Mouse (Mus musculus) limb, embryonic 14.5 days (tissue): Measurements from ENCODE around the gene Chd9. TPM values are rescaled to one million over a fixed set of nuclear protein-coding genes. Genes with fewer than 3 reads are reported as not detected.

Experiments used
- ATAC-seq: fragments of 200-750 bp; cut with Nextera tagmentation; 2 replicates; pipeline ENCODE4 v1.8.0; 2017; ENCODE audit warnings: low read depth, moderate number of reproducible peaks, moderate TSS enrichment; ENCODE audit not compliant: low FRiP score
- DNase-seq: peaks from one replicate; pipeline ENCODE4 v3.0.0-alpha.2; 2015; ENCODE audit warnings: low spot score
- H3K27ac ChIP-seq: fragments of 300-500 bp; sonication (generic); replicated peaks from 2 replicates; pipeline ENCODE4 v1.5.1; 2014; ENCODE audit warnings: low read depth, mild to moderate bottlenecking, low read length, moderate library complexity, mixed read lengths
- H3K27me3 ChIP-seq: fragments of 300-500 bp; sonication (generic); 2 replicates; pipeline ENCODE4 v1.6.1; 2014; ENCODE audit warnings: low read length, mixed read lengths; ENCODE audit not compliant: control insufficient read depth, insufficient read depth
- H3K36me3 ChIP-seq: fragments of 300-500 bp; sonication (generic); 2 replicates; pipeline ENCODE4 v1.6.1; 2014; ENCODE audit warnings: mild to moderate bottlenecking, low read length, moderate library complexity, mixed read lengths; ENCODE audit not compliant: control insufficient read depth, insufficient read depth
- H3K4me1 ChIP-seq: fragments of 300-500 bp; sonication (generic); 2 replicates; pipeline ENCODE4 v1.6.1; 2014; ENCODE audit warnings: antibody characterized with exemption, low read length, mixed read lengths; ENCODE audit not compliant: control insufficient read depth, insufficient read depth
- H3K4me2 ChIP-seq: fragments of 300-500 bp; sonication (generic); replicated peaks from 2 replicates; pipeline ENCODE4 v1.6.1; 2014; ENCODE audit warnings: low read depth, mild to moderate bottlenecking, low read length, moderate library complexity; ENCODE audit not compliant: severe bottlenecking
- H3K4me3 ChIP-seq: fragments of 300-500 bp; sonication (generic); replicated peaks from 2 replicates; pipeline ENCODE4 v1.5.1; 2014; ENCODE audit warnings: low read length
- H3K9ac ChIP-seq: fragments of 300-500 bp; sonication (generic); 2 replicates; pipeline ENCODE4 v1.6.1; 2014; ENCODE audit warnings: mild to moderate bottlenecking, low read depth, low read length, moderate library complexity; ENCODE audit not compliant: severe bottlenecking
- H3K9me3 ChIP-seq: fragments of 300-500 bp; sonication (generic); 2 replicates; pipeline ENCODE4 v1.6.1; 2016; ENCODE audit warnings: low read length; ENCODE audit not compliant: control insufficient read depth
- POLR2A ChIP-seq: fragments of 200-500 bp; IDR thresholded peaks from 2 replicates; pipeline ENCODE4 v1.8.0; 2012; ENCODE audit warnings: inconsistent platforms, mild to moderate bottlenecking, moderate library complexity, borderline replicate concordance; ENCODE audit not compliant: insufficient read depth, insufficient read length; ENCODE audit errors: extremely low read depth
- WGBS: fragments of 180-500 bp; shearing (Covaris S2); extraction: QIAGEN DNeasy Blood & Tissue Kit; methylation state at CpG from one replicate; pipeline ENCODE4 v1.1.7; 2014; 5-methylcytosine and 5-hydroxymethylcytosine counted together
- polyA plus RNA-seq, 2 experiments: library from polyadenylated mRNA; depleted of rRNA in 1 of 2; stranded (reverse) in 1 of 2; unstranded in 1 of 2; fragments of >200 nt; fragmentation: Nextera tagmentation in 1 of 2; extraction: Ambion mirVana in 1 of 2; gene quantifications; 2 replicates each; pipeline versions ENCODE4 v1.2.1 to v1.2.3; 2012 to 2014

Chd9 gene
- polyA plus RNA-seq, 2 experiments = 97.2 to 143 TPM

GRCm38 (mm10) chr8:90934786-90935185 is 106.6 kb downstream of the Chd9 start:
- Histone ChIP-seq H3K9me3 (no peaks in the 10 kb centered on the region), H3K27ac (no peak overlapping the region), H3K9ac (no peak overlapping the region), H3K36me3 (peaks cover 20% of the 10 kb centered on the region), H3K4me3 (no peak overlapping the region), H3K4me2 (no peak overlapping the region), H3K27me3 (no peaks in the 10 kb centered on the region), H3K4me1 (no peaks in the 10 kb centered on the region)
- DNase-seq (no peak), ATAC-seq (no peak)
- TF ChIP-seq POLR2A = no peak
- WGBS = 90% methylated on average over 1 of the region's 1 CpGs

GRCm38 (mm10) chr8:90936840-90937239 is 108.7 kb downstream of the Chd9 start:
- 0 out of 2 replicates have a peak, but pooled peaks cover 3% of the 10 kb centered on the region for H3K4me1 ChIP-seq
- no peak overlapping the region for H3K9ac ChIP-seq
- H3K4me3 ChIP-seq = no peak overlapping the region
- TF ChIP-seq POLR2A = no peak
- H3K9me3 ChIP-seq = no peaks in the 10 kb centered on the region
- WGBS = 40% methylated on average over 1 of the region's 1 CpGs
- H3K27ac ChIP-seq = no peak overlapping the region
- peak; percentile 9 for DNase-seq
- no peaks in the 10 kb centered on the region for H3K27me3 ChIP-seq
- peaks cover 20% of the 10 kb centered on the region for H3K36me3 ChIP-seq
- no peak overlapping the region for H3K4me2 ChIP-seq
- no peak for ATAC-seq

GRCm38 (mm10) chr8:90938352-90938930 is 110.3 kb downstream of the Chd9 start:
- no peak overlapping the region for H3K4me3 ChIP-seq
- H3K4me1 ChIP-seq = 0 out of 2 replicates have a peak, but pooled peaks cover 3% of the 10 kb centered on the region
- ATAC-seq (no peak), DNase-seq (no peak)
- H3K27me3 ChIP-seq = no peaks in the 10 kb centered on the region
- 82% methylated on average over 4 of the region's 4 CpGs for WGBS
- H3K27ac ChIP-seq = no peak overlapping the region
- TF ChIP-seq POLR2A = no peak
- no peak overlapping the region for H3K9ac ChIP-seq
- peaks cover 4% of the 10 kb centered on the region; the same call in 1 of the 2 replicates for H3K36me3 ChIP-seq
- no peaks in the 10 kb centered on the region for H3K9me3 ChIP-seq
- H3K4me2 ChIP-seq = no peak overlapping the region

- no peak overlapping the region for H3K27ac ChIP-seq
- H3K4me2 ChIP-seq = no peak overlapping the region
- TF ChIP-seq POLR2A = no peak
- DNase-seq (no peak), ATAC-seq (no peak)
- no peak overlapping the region for H3K4me3 ChIP-seq
- H3K36me3 ChIP-seq = 0 out of 2 replicates have a peak, but pooled peaks cover 5% of the 10 kb centered on the region
- WGBS = 71% methylated on average over 1 of the region's 1 CpGs
- 0 out of 2 replicates have a peak, but pooled peaks cover 3% of the 10 kb centered on the region for H3K4me1 ChIP-seq
- no peaks in the 10 kb centered on the region for H3K27me3 ChIP-seq
- H3K9me3 ChIP-seq = no peaks in the 10 kb centered on the region
- H3K9ac ChIP-seq = no peak overlapping the region
Observed at GRCm38 (mm10) chr8:90939867-90940266, 111.7 kb downstream of the Chd9 start.

- TF ChIP-seq POLR2A = no peak
- H3K27me3 ChIP-seq = no peaks in the 10 kb centered on the region
- no peak overlapping the region for H3K4me3 ChIP-seq
- ATAC-seq (no peak), DNase-seq (no peak)
- H3K36me3 ChIP-seq = 0 out of 2 replicates have a peak, but pooled peaks cover 2% of the 10 kb centered on the region
- H3K27ac ChIP-seq = no peak overlapping the region
- no peak overlapping the region for H3K4me2 ChIP-seq
- no peak overlapping the region for H3K9ac ChIP-seq
- 81% methylated on average over 4 of the region's 4 CpGs for WGBS
- H3K9me3 ChIP-seq = no peaks in the 10 kb centered on the region
- H3K4me1 ChIP-seq = 0 out of 2 replicates have a peak, but pooled peaks cover 3% of the 10 kb centered on the region
Observed at GRCm38 (mm10) chr8:90943770-90944169, 115.6 kb downstream of the Chd9 start.
